Comparison of ENCODE assay signal across 8 mouse cellular contexts in the genomic region with DNA sequence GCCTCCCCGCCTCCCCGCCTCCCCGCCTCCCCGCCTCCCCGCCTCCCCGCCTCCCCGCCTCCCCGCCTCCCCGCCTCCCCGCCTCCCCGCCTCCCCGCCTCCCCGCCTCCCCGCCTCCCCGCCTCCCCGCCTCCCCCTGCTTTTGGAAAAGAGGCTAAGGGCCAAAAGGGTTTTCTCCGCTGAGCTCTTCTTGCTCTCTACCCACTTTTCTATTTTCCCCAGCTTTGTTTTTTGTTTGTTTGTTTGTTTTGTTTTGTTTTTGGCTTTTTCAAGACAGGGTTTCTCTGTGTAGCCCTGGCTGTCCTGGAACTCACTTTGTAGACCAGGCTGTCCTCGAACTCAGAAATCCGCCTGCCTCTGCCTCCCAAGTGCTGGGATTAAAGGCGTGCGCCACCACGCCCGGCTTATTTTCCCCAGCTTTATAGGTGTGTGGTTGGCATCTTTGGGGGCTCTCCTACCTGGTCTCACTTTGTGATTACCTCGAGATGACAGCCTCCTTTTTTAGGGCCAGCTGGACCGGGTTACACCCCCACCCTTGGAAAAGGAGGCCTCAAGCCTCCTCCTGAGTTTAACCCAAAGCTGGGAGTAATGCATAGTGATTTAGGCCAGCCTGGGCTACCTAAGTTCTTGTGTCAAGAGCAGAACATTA. TPM values are rescaled to one million over a fixed set of nuclear protein-coding genes. Genes with fewer than 3 reads are reported as not detected.
DNase-seq lines count a peak whose midpoint lies in the region; ATAC-seq and TF ChIP-seq lines count a peak whose summit lies in the region.
"Not testable (repeated sequence)": the region's sequence is repeated elsewhere in the genome, so short reads cannot be mapped to it uniquely, and the experiment has no call there.

No protein-coding gene starts in this region.

- not testable (repeated sequence) for H3K4me1 ChIP-seq in G1E (ENCODE audit: insufficient read depth, low read depth, low read length); cerebellum, adult 2 months (ENCODE audit: control insufficient read depth, insufficient read depth, low read length); forebrain, embryonic 11.5 days (replicated peaks; ENCODE audit: control insufficient read depth, insufficient read depth, low read length); hindbrain, embryonic 10.5 days (replicated peaks); kidney, embryonic 14.5 days (ENCODE audit: control insufficient read depth, insufficient read depth, low read length); liver, embryonic 14.5 days (replicated peaks; ENCODE audit: control insufficient read depth in 2 of 2, insufficient read depth in 2 of 2, low read length in 1 of 2); midbrain, embryonic 16.5 days (ENCODE audit: control insufficient read depth, insufficient read depth, low read length)

- TF ChIP-seq EP300 in liver, embryonic 14.5 days (IDR thresholded peaks at IDR 0.05; ENCODE audit: low read depth): not testable (repeated sequence)

- not testable (repeated sequence) for H3K4me2 ChIP-seq in forebrain, embryonic 11.5 days (ENCODE audit: low read depth, low read length, severe bottlenecking); kidney, embryonic 14.5 days (replicated peaks; ENCODE audit: low read depth, low read length); midbrain, embryonic 16.5 days (ENCODE audit: low read length)
- peak overlapping the region; percentile 28; the same call in 1 of the 2 replicates for H3K4me2 ChIP-seq in liver, embryonic 14.5 days (ENCODE audit: low read depth)

- 58% methylated on average over 9 of the region's 25 CpGs for WGBS in cerebellum, adult 2 months
- WGBS in forebrain, embryonic 11.5 days: 81% methylated on average over 9 of the region's 25 CpGs
- WGBS in hindbrain, embryonic 10.5 days: 79% methylated on average over 9 of the region's 25 CpGs
- WGBS in kidney, embryonic 14.5 days: 72% methylated on average over 11 of the region's 25 CpGs
- 60% methylated on average over 9 of the region's 25 CpGs for WGBS in liver, embryonic 14.5 days (ENCODE audit: insufficient replicate concordance)
- 80% methylated on average over 9 of the region's 25 CpGs for WGBS in midbrain, embryonic 16.5 days

- DNase-seq in G1E (ENCODE audit: low spot score); forebrain, embryonic 11.5 days (ENCODE audit: low spot score); hindbrain, embryonic 10.5 days (ENCODE audit: low spot score); liver, embryonic 14.5 days (ENCODE audit: low read depth in 3 of 3, low spot score in 3 of 3): not testable (repeated sequence)
- DNase-seq in cerebellum, adult 2 months: peak; percentile 14 to 23
- DNase-seq in thymus, postnatal 25 days: peak; percentile 5

- not testable (repeated sequence) for H3K27ac ChIP-seq in cerebellum, adult 2 months (ENCODE audit: insufficient read depth, low read length); forebrain, embryonic 11.5 days (ENCODE audit: low read depth, low read length); hindbrain, embryonic 10.5 days; kidney, embryonic 14.5 days (ENCODE audit: low read depth, low read length); liver, embryonic 14.5 days; midbrain, embryonic 16.5 days (ENCODE audit: low read length)

- TF ChIP-seq POLR2A in cerebellum, adult 2 months (IDR thresholded peaks at IDR 0.05; ENCODE audit: borderline replicate concordance, insufficient read depth, low read length): not testable (repeated sequence)

- not testable (repeated sequence) for H3K9me3 ChIP-seq in G1E (replicated peaks); forebrain, embryonic 11.5 days (ENCODE audit: control insufficient read depth, low read length); hindbrain, embryonic 10.5 days; kidney, embryonic 14.5 days (ENCODE audit: control insufficient read depth, low read length); liver, embryonic 14.5 days (ENCODE audit: control insufficient read depth, low read length); midbrain, embryonic 16.5 days (replicated peaks; ENCODE audit: control insufficient read depth, low read length, poor library complexity, severe bottlenecking)

- not testable (repeated sequence) for H3K36me3 ChIP-seq in G1E (replicated peaks); forebrain, embryonic 11.5 days (ENCODE audit: control insufficient read depth, insufficient read depth, low read length); hindbrain, embryonic 10.5 days; kidney, embryonic 14.5 days (ENCODE audit: control insufficient read depth, insufficient read depth, low read length); liver, embryonic 14.5 days (replicated peaks; ENCODE audit: control insufficient read depth, insufficient read depth, low read depth); midbrain, embryonic 16.5 days (ENCODE audit: control insufficient read depth, insufficient read depth, low read length)

- not testable (repeated sequence) for TF ChIP-seq CTCF in G1E (IDR thresholded peaks at IDR 0.05; ENCODE audit: low read depth, low read length); cerebellum, adult 2 months (IDR thresholded peaks at IDR 0.05; ENCODE audit: borderline replicate concordance, insufficient read depth, low read depth, low read length); liver, embryonic 14.5 days (IDR thresholded peaks at IDR 0.05; ENCODE audit: low read depth)

- not testable (repeated sequence) for H3K27me3 ChIP-seq in G1E (ENCODE audit: insufficient read depth, low read length); cerebellum, adult 2 months (ENCODE audit: control insufficient read depth, insufficient read depth, low read length); forebrain, embryonic 11.5 days (ENCODE audit: control insufficient read depth, insufficient read depth, low read length); hindbrain, embryonic 10.5 days (ENCODE audit: insufficient read depth, poor library complexity, severe bottlenecking); kidney, embryonic 14.5 days (ENCODE audit: control insufficient read depth, insufficient read depth, low read length); liver, embryonic 14.5 days (ENCODE audit: control insufficient read depth, insufficient read depth, low read length); midbrain, embryonic 16.5 days (ENCODE audit: control insufficient read depth, insufficient read depth, low read depth, low read length)

- ATAC-seq in G1E (ENCODE audit: extremely low read depth, insufficient number of reproducible peaks, low FRiP score, poor library complexity, severe bottlenecking): 0 out of 2 replicates have a peak, but pooled peaks have one; percentile 4
- ATAC-seq in forebrain, embryonic 11.5 days (replicated peaks; ENCODE audit: low FRiP score): peak; percentile 59
- ATAC-seq in kidney, embryonic 14.5 days (ENCODE audit: low FRiP score, low TSS enrichment): peak; percentile 49
- not testable (repeated sequence) for ATAC-seq in liver, embryonic 14.5 days (ENCODE audit: insufficient read depth)
- ATAC-seq in midbrain, embryonic 16.5 days: peak; percentile 59; the same call in 1 of the 2 replicates

- not testable (repeated sequence) for H3K9ac ChIP-seq in forebrain, embryonic 11.5 days (ENCODE audit: low read length); kidney, embryonic 14.5 days (ENCODE audit: low read depth, low read length); liver, embryonic 14.5 days (replicated peaks); midbrain, embryonic 16.5 days (ENCODE audit: low read depth, low read length)

- H3K4me3 ChIP-seq in G1E (ENCODE audit: low read depth, low read length); cerebellum, adult 2 months (replicated peaks; ENCODE audit: insufficient read depth, low read depth, low read length); forebrain, embryonic 11.5 days (ENCODE audit: low read depth, low read length); kidney, embryonic 14.5 days (ENCODE audit: low read length); liver, embryonic 14.5 days (ENCODE audit: insufficient read depth in 1 of 2, low read depth in 2 of 2, low read length in 2 of 2): not testable (repeated sequence)
- 0 out of 2 replicates have a peak overlapping the region, but pooled peaks have one; percentile 18 for H3K4me3 ChIP-seq in hindbrain, embryonic 10.5 days
- H3K4me3 ChIP-seq in midbrain, embryonic 16.5 days (ENCODE audit: low read depth, low read length): peak overlapping the region; percentile 18; the same call in 1 of the 2 replicates

RNA-seq across cellular contexts. Expression of gene Syap1, which starts 0.5 kb away (rescaled TPM):
- total RNA-seq in G1E (2014; fragmentation: Nextera tagmentation): 30.6 and 34.4 TPM in 2 replicates
- total RNA-seq in G1E (2017): 46.0 and 53.5 TPM in 2 replicates
- 5.9 and 6.7 TPM in 2 replicates for polyA plus RNA-seq in G1E (2012)
- polyA plus RNA-seq in cerebellum, adult 2 months (2012; rRNA removed): 24.9 and 25.6 TPM in 2 replicates
- 26.2 and 31.8 TPM in 2 replicates for polyA plus RNA-seq in forebrain, embryonic 11.5 days (2014; fragmentation: Nextera tagmentation; extraction: Ambion mirVana)
- polyA plus RNA-seq in hindbrain, embryonic 10.5 days (2016; fragmentation: Nextera tagmentation; extraction: Ambion mirVana): 22.0 and 25.7 TPM in 2 replicates
- 46.1 and 49.5 TPM in 2 replicates for polyA plus RNA-seq in kidney, embryonic 14.5 days (2014; fragmentation: Nextera tagmentation; extraction: Ambion mirVana)
- 3.9 and 6.6 TPM in 2 replicates for polyA plus RNA-seq in liver, embryonic 14.5 days (2012; rRNA removed)
- 13.2 and 14.5 TPM in 2 replicates for polyA plus RNA-seq in liver, embryonic 14.5 days (2014; fragmentation: Nextera tagmentation; extraction: Ambion mirVana)
- 36.8 and 37.3 TPM in 2 replicates for polyA plus RNA-seq in midbrain, embryonic 16.5 days (2015; fragmentation: Nextera tagmentation; extraction: Ambion mirVana)

RNA-seq across cellular contexts. Expression of gene Ctps2, which starts 12.3 kb away (rescaled TPM):
- total RNA-seq in G1E (2014; fragmentation: Nextera tagmentation): 40.4 and 45.3 TPM in 2 replicates
- total RNA-seq in G1E (2017): 50.2 and 50.7 TPM in 2 replicates
- polyA plus RNA-seq in G1E (2012): 1.1 and 1.3 TPM in 2 replicates
- polyA plus RNA-seq in cerebellum, adult 2 months (2012; rRNA removed): 89.1 and 90.7 TPM in 2 replicates
- 81.0 and 85.1 TPM in 2 replicates for polyA plus RNA-seq in forebrain, embryonic 11.5 days (2014; fragmentation: Nextera tagmentation; extraction: Ambion mirVana)
- 60.0 and 67.8 TPM in 2 replicates for polyA plus RNA-seq in hindbrain, embryonic 10.5 days (2016; fragmentation: Nextera tagmentation; extraction: Ambion mirVana)
- 76.3 and 102 TPM in 2 replicates for polyA plus RNA-seq in kidney, embryonic 14.5 days (2014; fragmentation: Nextera tagmentation; extraction: Ambion mirVana)
- polyA plus RNA-seq in liver, embryonic 14.5 days (2012; rRNA removed): 9.7 and 11.4 TPM in 2 replicates
- 37.6 and 38.1 TPM in 2 replicates for polyA plus RNA-seq in liver, embryonic 14.5 days (2014; fragmentation: Nextera tagmentation; extraction: Ambion mirVana)
- polyA plus RNA-seq in midbrain, embryonic 16.5 days (2015; fragmentation: Nextera tagmentation; extraction: Ambion mirVana): 106 and 121 TPM in 2 replicates

RNA-seq across cellular contexts. Expression of gene Txlng, which starts 59.4 kb away (rescaled TPM):
- 39.1 and 43.0 TPM in 2 replicates for total RNA-seq in G1E (2014; fragmentation: Nextera tagmentation)
- 32.2 and 36.5 TPM in 2 replicates for total RNA-seq in G1E (2017)
- polyA plus RNA-seq in G1E (2012): 5.5 and 8.2 TPM in 2 replicates
- 13.4 and 13.9 TPM in 2 replicates for polyA plus RNA-seq in cerebellum, adult 2 months (2012; rRNA removed)
- polyA plus RNA-seq in forebrain, embryonic 11.5 days (2014; fragmentation: Nextera tagmentation; extraction: Ambion mirVana): 18.7 and 20.9 TPM in 2 replicates
- polyA plus RNA-seq in hindbrain, embryonic 10.5 days (2016; fragmentation: Nextera tagmentation; extraction: Ambion mirVana): 11.2 and 14.2 TPM in 2 replicates
- 12.8 and 17.6 TPM in 2 replicates for polyA plus RNA-seq in kidney, embryonic 14.5 days (2014; fragmentation: Nextera tagmentation; extraction: Ambion mirVana)
- polyA plus RNA-seq in liver, embryonic 14.5 days (2012; rRNA removed): 3.5 and 5.4 TPM in 2 replicates
- 6.2 and 7.1 TPM in 2 replicates for polyA plus RNA-seq in liver, embryonic 14.5 days (2014; fragmentation: Nextera tagmentation; extraction: Ambion mirVana)
- polyA plus RNA-seq in midbrain, embryonic 16.5 days (2015; fragmentation: Nextera tagmentation; extraction: Ambion mirVana): 11.9 and 13.5 TPM in 2 replicates
